Mouse (Mus musculus) right cerebral cortex, postnatal 36 days (tissue): ENCODE results near the gene Arl3.

Experiments
- DNase-seq, 2 experiments: peaks; one replicate each; pipeline ENCODE4 v3.0.0; 2022; ENCODE audit warnings: low spot score in 2 of 2, mixed read lengths in 1 of 2

Gene Arl3

GRCm38 (mm10) chr19:46517529-46518351 is 55.3 kb downstream of the Arl3 start:
- DNase-seq, result no peak

GRCm38 (mm10) chr19:46516667-46517528 is 56.1 kb downstream of the Arl3 start:
- DNase-seq, result no peak

- DNase-seq, result no peak
These were observed 57.6 kb downstream of the Arl3 start for GRCm38 (mm10) chr19:46515287-46515821.

GRCm38 (mm10) chr19:46514387-46514786 is 58.6 kb downstream of the Arl3 start:
- DNase-seq, result no peak

GRCm38 (mm10) chr19:46511263-46511662 is 61.7 kb downstream of the Arl3 start:
- no peak for DNase-seq

- DNase-seq, result no peak
These were observed 62.2 kb downstream of the Arl3 start for GRCm38 (mm10) chr19:46510824-46511223.

- DNase-seq, result no peak
These were observed 62.6 kb downstream of the Arl3 start for GRCm38 (mm10) chr19:46510401-46510800.

GRCm38 (mm10) chr19:46509736-46510135 is 63.3 kb downstream of the Arl3 start:
- no peak for DNase-seq

GRCm38 (mm10) chr19:46509202-46509601 is 63.8 kb downstream of the Arl3 start:
- DNase-seq, result no peak

- no peak for DNase-seq
These were observed 64.3 kb downstream of the Arl3 start for GRCm38 (mm10) chr19:46508738-46509137.

GRCm38 (mm10) chr19:46507806-46508205 is 65.2 kb downstream of the Arl3 start:
- no peak for DNase-seq

GRCm38 (mm10) chr19:46507181-46507581 is 65.8 kb downstream of the Arl3 start:
- no peak for DNase-seq

- no peak for DNase-seq
These were observed 66.7 kb downstream of the Arl3 start for GRCm38 (mm10) chr19:46506372-46506717.

GRCm38 (mm10) chr19:46505646-46506371 is 67.2 kb downstream of the Arl3 start:
- DNase-seq, result no peak

- no peak for DNase-seq
These were observed 68.1 kb downstream of the Arl3 start for GRCm38 (mm10) chr19:46504822-46505417.

GRCm38 (mm10) chr19:46504085-46504552 is 68.9 kb downstream of the Arl3 start:
- no peak for DNase-seq

- no peak for DNase-seq
These were observed 69.5 kb downstream of the Arl3 start for GRCm38 (mm10) chr19:46503351-46504084.

GRCm38 (mm10) chr19:46502471-46503166 is 70.4 kb downstream of the Arl3 start:
- DNase-seq, result peak; percentile 80 to 82

GRCm38 (mm10) chr19:46502069-46502455 is 70.9 kb downstream of the Arl3 start:
- peak; percentile 59 to 67 for DNase-seq
